Mouse (Mus musculus) embryo, embryonic 11.5 days (tissue): Measurements from ENCODE around the gene Il22ra2.
"Not testable (repeated sequence)": the region's sequence is repeated elsewhere in the genome, so short reads cannot be mapped to it uniquely, and the experiment has no call there.

Experiments used
- DNase-seq: peaks from one replicate; pipeline ENCODE4 v3.0.0-alpha.2; 2012; ENCODE audit warnings: low read depth, low spot score

Il22ra2 gene

GRCm38 (mm10) chr10:19600093-19600420 is 21.7 kb upstream of the Il22ra2 start:
- DNase-seq, result no peak

- DNase-seq, result not testable (repeated sequence)
Measured at GRCm38 (mm10) chr10:19601502-19601901, 20.3 kb upstream of the Il22ra2 start.

- DNase-seq, result no peak
Measured at GRCm38 (mm10) chr10:19603231-19603630, 18.6 kb upstream of the Il22ra2 start.

DNA sequence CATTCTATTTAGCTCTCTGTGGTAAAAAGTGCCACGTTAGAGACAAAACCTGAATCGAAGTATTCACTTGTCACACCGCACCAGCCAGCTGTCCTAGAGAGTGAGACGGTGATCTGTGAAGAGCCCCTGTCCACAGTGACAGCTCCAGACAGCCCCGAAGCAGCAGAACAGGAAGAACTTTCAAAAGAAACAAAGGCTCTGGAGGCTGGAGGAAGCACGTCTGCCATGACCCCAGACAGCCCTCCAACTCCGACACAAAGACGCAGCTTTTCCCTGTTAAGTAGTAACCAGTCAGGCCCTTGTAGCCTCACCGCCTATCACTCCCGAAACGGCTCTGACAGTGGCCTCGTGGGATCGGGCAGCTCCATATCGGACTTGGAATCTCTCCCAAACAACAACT is 12.7 kb upstream of the Il22ra2 start:
- no peak for DNase-seq

- DNase-seq, result no peak
Measured at GRCm38 (mm10) chr10:19611616-19612015, 10.2 kb upstream of the Il22ra2 start.

DNA sequence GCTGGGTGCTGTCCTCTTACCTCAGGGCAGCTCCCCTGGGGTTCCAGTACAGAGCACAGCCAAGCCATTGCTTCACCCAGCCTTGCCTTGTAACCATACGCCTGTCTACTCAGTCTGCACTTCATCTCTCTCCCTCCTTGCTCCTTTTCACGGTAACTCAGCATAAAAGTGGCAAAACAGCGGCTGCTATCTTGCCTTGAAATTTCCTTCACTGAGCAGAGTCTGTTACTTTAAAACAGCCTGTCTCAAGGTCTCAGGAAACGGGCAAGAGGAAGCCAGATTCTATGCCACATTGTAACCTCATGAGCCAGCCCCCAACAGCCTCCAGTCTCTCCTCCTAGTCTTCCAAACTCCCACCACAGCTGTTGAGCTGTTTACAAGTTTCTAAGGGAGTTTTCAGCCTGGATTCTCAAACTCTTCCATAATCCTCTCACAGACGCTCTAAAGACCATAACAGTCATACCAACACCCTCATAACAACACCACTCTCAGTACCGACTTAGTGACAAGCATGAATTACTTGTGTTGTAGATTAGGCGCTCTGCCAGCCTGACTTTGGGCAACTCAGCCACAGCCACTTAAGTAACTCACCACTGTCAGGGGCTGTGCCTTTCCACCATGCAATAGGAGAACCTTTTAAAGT is 8.6 kb upstream of the Il22ra2 start:
- DNase-seq, result no peak

DNA sequence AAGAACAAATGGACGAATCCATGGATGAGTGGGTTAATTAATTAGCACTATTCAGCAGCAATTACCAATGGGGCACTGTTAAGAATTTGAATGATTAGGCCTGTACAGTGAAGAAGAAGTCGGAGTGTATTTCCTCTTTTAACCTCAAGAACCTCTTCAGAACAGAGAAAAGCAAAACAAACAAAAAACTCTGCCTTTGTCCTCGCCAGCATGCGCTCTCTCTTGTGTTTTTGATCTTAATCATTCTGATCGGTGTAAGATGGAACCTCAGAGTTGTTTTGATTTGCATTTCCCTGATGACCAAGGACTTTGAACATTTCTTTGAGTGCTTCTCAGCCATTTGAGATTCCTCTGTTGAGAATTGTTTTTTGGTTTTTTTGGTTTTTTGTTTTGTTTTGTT is 2.1 kb upstream of the Il22ra2 start:
- no peak for DNase-seq

DNA sequence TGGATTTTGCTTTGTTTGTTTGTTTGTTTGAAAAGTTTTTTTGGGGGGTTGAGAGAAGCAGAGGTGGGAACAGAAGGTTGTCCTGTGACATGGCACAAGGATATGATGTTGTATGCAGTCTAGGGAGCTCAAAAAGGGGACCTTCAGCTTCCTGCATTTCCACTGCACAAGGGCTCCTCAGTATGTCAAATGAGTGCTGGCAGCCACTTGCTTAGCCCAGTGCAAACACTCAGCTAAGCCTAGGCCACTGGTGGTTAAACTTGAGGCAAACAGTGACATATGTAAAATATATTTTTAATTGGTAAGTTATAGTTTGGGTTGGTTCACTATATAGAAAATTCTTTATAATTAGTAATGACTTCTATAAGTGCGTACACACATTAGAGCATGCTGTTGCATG is 2.8 kb downstream of the Il22ra2 start:
- DNase-seq, result no peak

- DNase-seq, result no peak
Measured at GRCm38 (mm10) chr10:19627342-19627741, 5.5 kb downstream of the Il22ra2 start.

DNA sequence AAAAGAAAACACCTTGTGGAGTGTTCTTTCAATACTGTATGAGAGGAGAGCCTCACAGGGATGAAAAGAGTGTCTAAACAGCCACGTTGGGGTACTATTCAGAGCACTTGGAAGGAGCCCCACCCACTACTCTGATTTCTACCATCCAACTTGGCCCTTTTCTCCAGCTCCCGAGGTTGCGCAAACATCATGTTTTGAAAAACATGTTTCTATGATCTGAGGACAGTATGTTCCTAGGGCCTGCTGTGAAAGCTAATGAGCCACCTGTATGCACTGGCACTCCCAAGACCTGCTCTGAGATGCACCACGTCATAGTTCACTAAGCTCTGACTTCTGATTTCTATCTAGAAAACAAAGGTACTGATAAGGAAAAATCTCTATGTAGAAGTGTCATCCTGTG is 6.0 kb downstream of the Il22ra2 start:
- DNase-seq, result no peak

DNA sequence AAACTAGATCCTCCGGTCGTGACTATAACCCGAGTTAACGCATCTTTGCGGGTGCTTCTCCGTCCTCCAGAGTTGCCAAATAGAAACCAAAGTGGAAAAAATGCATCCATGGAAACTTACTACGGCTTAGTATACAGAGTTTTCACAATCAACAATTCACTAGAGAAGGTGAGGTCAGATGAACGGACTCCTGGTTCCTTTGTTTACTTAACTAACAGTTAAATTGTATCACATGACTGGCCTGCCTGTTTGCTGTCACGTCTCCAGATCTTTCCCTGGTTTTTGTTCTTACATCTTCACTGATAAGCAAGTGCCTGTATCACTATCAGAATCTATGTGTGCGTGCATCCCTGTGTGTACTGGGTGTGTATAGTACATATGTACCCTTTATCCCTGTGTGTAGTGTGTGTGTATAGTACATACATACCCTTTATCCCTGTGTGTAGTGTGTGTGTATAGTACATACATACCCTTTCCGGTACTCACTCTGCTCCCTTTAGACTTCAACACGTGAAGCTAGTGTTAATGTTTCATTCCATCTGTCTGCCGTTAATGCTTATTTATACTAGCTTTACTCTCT is 9.9 kb downstream of the Il22ra2 start:
- no peak for DNase-seq

DNA sequence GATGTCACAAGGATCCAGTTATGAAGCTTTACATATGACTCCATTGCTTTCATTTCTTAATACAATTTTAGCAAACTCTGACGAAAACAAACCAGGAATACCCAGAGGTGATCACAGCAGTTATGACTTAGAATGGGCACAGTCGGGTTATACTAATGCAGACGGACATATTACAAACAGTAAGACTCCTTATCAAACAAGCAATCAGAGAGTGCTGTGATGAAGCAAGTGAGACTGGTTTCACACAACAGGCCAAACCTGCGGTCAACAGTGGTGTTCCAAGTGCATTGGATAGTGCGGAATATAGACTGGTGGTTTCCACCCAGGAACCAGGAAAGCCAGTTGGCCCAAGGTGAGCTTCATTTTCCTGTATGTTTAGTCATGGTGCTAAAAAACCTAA is 17.1 kb downstream of the Il22ra2 start:
- DNase-seq, result no peak

- no peak for DNase-seq
Measured at GRCm38 (mm10) chr10:19639630-19640029, 17.8 kb downstream of the Il22ra2 start.

GRCm38 (mm10) chr10:19645119-19645518 is 23.3 kb downstream of the Il22ra2 start:
- DNase-seq, result no peak

- no peak for DNase-seq
Measured at GRCm38 (mm10) chr10:19657426-19657825, 35.6 kb downstream of the Il22ra2 start.

- DNase-seq, result no peak
Measured at GRCm38 (mm10) chr10:19659953-19660352, 38.2 kb downstream of the Il22ra2 start.

DNA sequence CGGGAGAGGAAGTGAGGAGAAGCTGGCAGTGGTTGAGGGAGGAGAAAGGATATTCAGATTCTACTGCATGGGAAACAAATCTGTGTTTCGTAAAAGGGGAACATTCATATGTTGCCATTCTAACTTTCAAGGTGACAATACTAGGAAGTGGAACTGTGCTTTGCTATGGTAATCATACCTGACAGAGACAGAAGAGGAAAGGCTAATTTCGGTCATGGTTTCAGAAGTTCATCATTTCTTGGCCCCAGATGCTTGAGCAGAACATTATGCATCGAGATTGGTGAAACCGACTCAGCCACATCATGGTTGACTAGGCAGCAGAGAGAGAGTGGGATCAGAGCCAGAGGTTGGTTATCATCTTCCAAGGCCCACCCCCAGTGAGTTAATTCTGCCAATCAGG is 47.2 kb downstream of the Il22ra2 start:
- no peak for DNase-seq

DNA sequence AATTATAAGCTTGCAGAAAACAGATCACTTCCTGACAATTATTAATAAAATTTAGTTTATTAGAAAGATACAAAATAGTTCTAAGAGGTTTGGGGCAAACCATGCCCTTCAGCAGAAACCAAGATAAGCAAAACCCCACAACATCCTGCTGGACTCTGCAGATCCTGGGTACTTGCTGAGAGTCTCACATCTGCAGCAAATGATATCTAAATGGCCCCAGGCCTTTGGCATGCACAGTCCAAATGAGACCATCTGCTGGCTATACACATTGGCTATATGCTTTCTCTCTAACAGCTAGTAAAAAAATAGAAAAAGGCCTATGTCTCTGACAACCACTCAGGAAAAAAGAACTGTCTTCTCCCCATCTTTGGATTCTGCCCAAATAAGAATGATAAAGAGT is 50.2 kb downstream of the Il22ra2 start:
- DNase-seq, result no peak

DNA sequence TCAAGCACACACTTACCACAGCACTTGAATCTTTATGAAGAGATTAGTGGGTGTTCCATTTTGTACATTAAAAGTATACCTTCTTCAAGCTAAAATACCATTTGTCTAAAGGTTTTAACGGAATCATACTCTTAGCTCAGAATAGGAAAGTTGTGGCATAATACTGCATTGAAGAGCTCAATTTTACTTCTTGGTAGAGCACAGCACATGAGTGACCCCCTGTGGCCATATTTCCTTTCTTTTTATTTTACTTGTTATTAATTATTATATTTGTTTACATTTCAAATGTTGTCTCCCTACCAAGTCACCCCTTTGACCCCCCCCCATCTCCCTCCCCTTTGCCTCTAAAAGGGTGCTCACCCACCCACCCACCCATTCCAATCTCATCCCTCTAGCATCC is 51.3 kb downstream of the Il22ra2 start:
- no peak for DNase-seq
